Mouse (Mus musculus): ENCODE measurements around the gene Gpa33. TPM values are rescaled to one million over a fixed set of nuclear protein-coding genes. Genes with fewer than 3 reads are reported as not detected.

Gpa33 gene
- polyA plus RNA-seq, 1 experiment from 2014 or later, result 34.3 TPM

GRCm38 (mm10) chr1:166160569-166161445 is 30.8 kb downstream of the Gpa33 start:
- 15% methylated on average over 24 of the region's 24 CpGs for WGBS
- Histone ChIP-seq H3K9ac (ENCODE audit: low read length) (no peak overlapping the region), H3K36me3 (ENCODE audit: control insufficient read depth, insufficient read depth, low read length) (no peaks in the 10 kb centered on the region), H3K4me1 (replicated peaks; ENCODE audit: control insufficient read depth, insufficient read depth) (no peaks in the 10 kb centered on the region), H3K27me3 (ENCODE audit: control insufficient read depth, insufficient read depth, low read length) (no peaks in the 10 kb centered on the region), H3K4me2 (replicated peaks; ENCODE audit: low read depth) (no peak overlapping the region; the same call in 1 of the 2 replicates), H3K9me3 (ENCODE audit: control insufficient read depth, low read length) (no peaks in the 10 kb centered on the region), H3K27ac (replicated peaks) (no peak overlapping the region), H3K4me3 (ENCODE audit: low read depth, low read length) (no peak overlapping the region)
- peak; percentile 93 for TF ChIP-seq CTCF (IDR thresholded peaks at IDR 0.05; ENCODE audit: low read depth)
- TF ChIP-seq EP300 (optimal IDR thresholded peaks at IDR 0.05), result no peak
- peak; percentile 75 for DNase-seq (ENCODE audit: low spot score)
- ATAC-seq (ENCODE audit: low FRiP score, low TSS enrichment), result peak; percentile 48

- Histone ChIP-seq H3K36me3 (ENCODE audit: control insufficient read depth, insufficient read depth, low read length) (no peaks in the 10 kb centered on the region), H3K4me3 (ENCODE audit: low read depth, low read length) (no peak overlapping the region), H3K4me2 (replicated peaks; ENCODE audit: low read depth) (no peak overlapping the region), H3K4me1 (replicated peaks; ENCODE audit: control insufficient read depth, insufficient read depth) (no peaks in the 10 kb centered on the region), H3K27me3 (ENCODE audit: control insufficient read depth, insufficient read depth, low read length) (no peaks in the 10 kb centered on the region), H3K27ac (replicated peaks) (no peak overlapping the region), H3K9ac (ENCODE audit: low read length) (no peak overlapping the region), H3K9me3 (ENCODE audit: control insufficient read depth, low read length) (no peaks in the 10 kb centered on the region)
- ATAC-seq (ENCODE audit: low FRiP score, low TSS enrichment) (no peak), DNase-seq (ENCODE audit: low spot score) (no peak)
- no peak for TF ChIP-seq EP300 (optimal IDR thresholded peaks at IDR 0.05)
- no peak for TF ChIP-seq CTCF (IDR thresholded peaks at IDR 0.05; ENCODE audit: low read depth)
- WGBS, result 90% methylated on average over 14 of the region's 14 CpGs
These were observed 34.5 kb downstream of the Gpa33 start for GRCm38 (mm10) chr1:166164580-166164979.

- WGBS, result 90% methylated on average over 9 of the region's 9 CpGs
- no peak for TF ChIP-seq CTCF (IDR thresholded peaks at IDR 0.05; ENCODE audit: low read depth)
- TF ChIP-seq EP300 (optimal IDR thresholded peaks at IDR 0.05), result no peak
- no peaks in the 10 kb centered on the region for H3K9me3 ChIP-seq (ENCODE audit: control insufficient read depth, low read length)
- H3K4me3 ChIP-seq (ENCODE audit: low read depth, low read length), result no peak overlapping the region
- ATAC-seq (ENCODE audit: low FRiP score, low TSS enrichment) (no peak), DNase-seq (ENCODE audit: low spot score) (no peak)
- no peaks in the 10 kb centered on the region for H3K27me3 ChIP-seq (ENCODE audit: control insufficient read depth, insufficient read depth, low read length)
- no peaks in the 10 kb centered on the region for H3K36me3 ChIP-seq (ENCODE audit: control insufficient read depth, insufficient read depth, low read length)
- H3K27ac ChIP-seq (replicated peaks), result no peak overlapping the region
- no peak overlapping the region for H3K9ac ChIP-seq (ENCODE audit: low read length)
- H3K4me2 ChIP-seq (replicated peaks; ENCODE audit: low read depth), result no peak overlapping the region
- no peaks in the 10 kb centered on the region for H3K4me1 ChIP-seq (replicated peaks; ENCODE audit: control insufficient read depth, insufficient read depth)
These were observed 35.1 kb downstream of the Gpa33 start for GRCm38 (mm10) chr1:166165159-166165558.

- WGBS, result 84% methylated on average over 4 of the region's 4 CpGs
- TF ChIP-seq EP300 (optimal IDR thresholded peaks at IDR 0.05) (no peak), CTCF (IDR thresholded peaks at IDR 0.05; ENCODE audit: low read depth) (no peak)
- Histone ChIP-seq H3K4me1 (replicated peaks; ENCODE audit: control insufficient read depth, insufficient read depth) (no peaks in the 10 kb centered on the region), H3K36me3 (ENCODE audit: control insufficient read depth, insufficient read depth, low read length) (no peaks in the 10 kb centered on the region), H3K27me3 (ENCODE audit: control insufficient read depth, insufficient read depth, low read length) (no peaks in the 10 kb centered on the region), H3K9ac (ENCODE audit: low read length) (no peak overlapping the region), H3K27ac (replicated peaks) (no peak overlapping the region), H3K9me3 (ENCODE audit: control insufficient read depth, low read length) (no peaks in the 10 kb centered on the region), H3K4me2 (replicated peaks; ENCODE audit: low read depth) (no peak overlapping the region), H3K4me3 (ENCODE audit: low read depth, low read length) (no peak overlapping the region)
- ATAC-seq (ENCODE audit: low FRiP score, low TSS enrichment) (no peak), DNase-seq (ENCODE audit: low spot score) (no peak)
These were observed 37.4 kb downstream of the Gpa33 start for GRCm38 (mm10) chr1:166167405-166167804.

GRCm38 (mm10) chr1:166168017-166168416 is 38.0 kb downstream of the Gpa33 start:
- no peaks in the 10 kb centered on the region for H3K9me3 ChIP-seq (ENCODE audit: control insufficient read depth, low read length)
- WGBS, result 94% methylated on average over 7 of the region's 7 CpGs
- no peak overlapping the region for H3K4me2 ChIP-seq (replicated peaks; ENCODE audit: low read depth)
- ATAC-seq (ENCODE audit: low FRiP score, low TSS enrichment) (no peak), DNase-seq (ENCODE audit: low spot score) (no peak)
- no peak overlapping the region for H3K27ac ChIP-seq (replicated peaks)
- H3K4me1 ChIP-seq (replicated peaks; ENCODE audit: control insufficient read depth, insufficient read depth), result no peaks in the 10 kb centered on the region
- H3K36me3 ChIP-seq (ENCODE audit: control insufficient read depth, insufficient read depth, low read length), result no peaks in the 10 kb centered on the region
- H3K27me3 ChIP-seq (ENCODE audit: control insufficient read depth, insufficient read depth, low read length), result no peaks in the 10 kb centered on the region
- no peak overlapping the region for H3K9ac ChIP-seq (ENCODE audit: low read length)
- no peak overlapping the region for H3K4me3 ChIP-seq (ENCODE audit: low read depth, low read length)
- TF ChIP-seq EP300 (optimal IDR thresholded peaks at IDR 0.05) (no peak), CTCF (IDR thresholded peaks at IDR 0.05; ENCODE audit: low read depth) (no peak)

GRCm38 (mm10) chr1:166169713-166170112 is 39.7 kb downstream of the Gpa33 start:
- no peak for TF ChIP-seq EP300 (optimal IDR thresholded peaks at IDR 0.05)
- TF ChIP-seq CTCF (IDR thresholded peaks at IDR 0.05; ENCODE audit: low read depth), result no peak
- Histone ChIP-seq H3K4me1 (replicated peaks; ENCODE audit: control insufficient read depth, insufficient read depth) (no peaks in the 10 kb centered on the region), H3K27me3 (ENCODE audit: control insufficient read depth, insufficient read depth, low read length) (no peaks in the 10 kb centered on the region), H3K36me3 (ENCODE audit: control insufficient read depth, insufficient read depth, low read length) (no peaks in the 10 kb centered on the region), H3K9me3 (ENCODE audit: control insufficient read depth, low read length) (no peaks in the 10 kb centered on the region), H3K9ac (ENCODE audit: low read length) (no peak overlapping the region), H3K4me2 (replicated peaks; ENCODE audit: low read depth) (no peak overlapping the region), H3K27ac (replicated peaks) (no peak overlapping the region), H3K4me3 (ENCODE audit: low read depth, low read length) (no peak overlapping the region)
- DNase-seq (ENCODE audit: low spot score), result no peak
- 82% methylated on average over 7 of the region's 7 CpGs for WGBS
- no peak for ATAC-seq (ENCODE audit: low FRiP score, low TSS enrichment)
